Mouse (Mus musculus) hematopoietic stem cell, adult 5-6 weeks (primary cell): Measurements from ENCODE around the gene Nup210. TPM values are rescaled to one million over a fixed set of nuclear protein-coding genes. Genes with fewer than 3 reads are reported as not detected.
"Not testable (repeated sequence)": the region's sequence is repeated elsewhere in the genome, so short reads cannot be mapped to it uniquely, and the experiment has no call there.

Source experiments
- ATAC-seq, 2 experiments: fragments of 125-278 bp in 1 of 2; replicated peaks in 1 of 2; 2 replicates each; pipeline ENCODE4 v1.8.0; 2016 to 2017; ENCODE audit warnings: inconsistent platforms in 2 of 2, mild to moderate bottlenecking in 2 of 2, moderate number of reproducible peaks in 2 of 2, low read depth in 1 of 2, moderate TSS enrichment in 1 of 2; ENCODE audit not compliant: low FRiP score in 2 of 2, poor library complexity in 2 of 2, severe bottlenecking in 2 of 2, insufficient read depth in 1 of 2, low TSS enrichment in 1 of 2
- total RNA-seq: library from RNA; stranded (forward); fragments of 172-1452, 232-1000 nt; gene quantifications from 2 replicates; pipeline ENCODE4 v1.2.3, GENCODE M21; 2017

Gene Nup210
- total RNA-seq, 1 experiment from 2014 or later: 155 TPM

- no peak for ATAC-seq
Measured at GRCm38 (mm10) chr6:91147152-91147770, 30.6 kb upstream of the Nup210 start.

- ATAC-seq: no peak
Measured at GRCm38 (mm10) chr6:91146443-91147151, 30.0 kb upstream of the Nup210 start.

GRCm38 (mm10) chr6:91145572-91145971, 28.9 kb upstream of the Nup210 start:
- no peak for ATAC-seq

- ATAC-seq: no peak
Measured at GRCm38 (mm10) chr6:91145056-91145455, 28.4 kb upstream of the Nup210 start.

GRCm38 (mm10) chr6:91139846-91140245, 23.2 kb upstream of the Nup210 start:
- peak; percentile 67 to 86; a peak in 3 of 4 replicates for ATAC-seq

GRCm38 (mm10) chr6:91137343-91137956, 20.8 kb upstream of the Nup210 start:
- ATAC-seq: no peak

GRCm38 (mm10) chr6:91130856-91131255, 14.2 kb upstream of the Nup210 start:
- no peak for ATAC-seq

- ATAC-seq: no peak
Measured at GRCm38 (mm10) chr6:91128996-91129395, 12.4 kb upstream of the Nup210 start.

- ATAC-seq: no peak
Measured at GRCm38 (mm10) chr6:91125228-91125585, 8.6 kb upstream of the Nup210 start.

- no peak for ATAC-seq
Measured at GRCm38 (mm10) chr6:91124286-91125227, 7.9 kb upstream of the Nup210 start.

- ATAC-seq: no peak
Measured at GRCm38 (mm10) chr6:91123453-91123852, 6.8 kb upstream of the Nup210 start.

- ATAC-seq: not testable (repeated sequence)
Measured at GRCm38 (mm10) chr6:91121089-91121488, 4.5 kb upstream of the Nup210 start.

- ATAC-seq: no peak
Measured at GRCm38 (mm10) chr6:91120206-91120605, 3.6 kb upstream of the Nup210 start.

- ATAC-seq: no peak
Measured at GRCm38 (mm10) chr6:91118526-91118925, 1.9 kb upstream of the Nup210 start.

- 0 out of 4 replicates have a peak, but pooled peaks of 1 of the 2 experiments have one; percentile 15 for ATAC-seq
Measured at GRCm38 (mm10) chr6:91117149-91117548, 520 bp upstream of the Nup210 start.

GRCm38 (mm10) chr6:91115863-91116243, 776 bp downstream of the Nup210 start:
- ATAC-seq: no peak

- no peak for ATAC-seq
Measured at GRCm38 (mm10) chr6:91115158-91115557, 1.5 kb downstream of the Nup210 start.

GRCm38 (mm10) chr6:91114716-91115115, 1.9 kb downstream of the Nup210 start:
- no peak for ATAC-seq
